In the genomic region with DNA sequence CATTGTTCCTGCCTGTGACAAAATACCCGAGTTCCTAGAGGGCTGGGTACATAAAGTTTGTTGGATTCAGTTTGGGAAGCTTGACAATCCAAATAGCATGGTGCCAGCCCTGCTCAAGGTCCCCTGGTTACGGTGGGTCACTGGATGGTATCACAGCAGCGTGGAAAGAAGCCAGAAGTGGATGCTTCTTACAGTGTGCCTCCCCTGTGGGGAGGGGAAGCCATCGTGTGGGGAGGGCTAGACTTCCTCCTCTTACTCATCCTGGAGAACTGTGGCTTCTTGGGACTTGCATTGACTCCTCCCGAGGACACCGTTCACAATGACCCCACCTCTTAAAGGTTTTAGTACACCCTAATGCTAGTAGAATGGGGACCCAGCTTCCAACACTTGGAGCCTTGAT, we compare ENCODE assay signal across 21 mouse cellular contexts.
A peak's percentile ranks its signal among the peaks of the same experiment; 100 is the strongest.
DNase-seq lines count a peak whose midpoint lies in the region; ATAC-seq and TF ChIP-seq lines count a peak whose summit lies in the region.
"Had no signal": no experiment of that assay in that cellular context is flagged by ENCODE, and none has a peak within 500 bp of the region (broad histone marks: within the 10 kb centered on the region; RNA-seq: fewer than 3 reads in every experiment).

No protein-coding gene starts in this region.

- no peak for ATAC-seq in hindbrain, embryonic 14.5 days (ENCODE audit: low FRiP score)
- ATAC-seq: forebrain, embryonic 14.5 days; forebrain, embryonic 16.5 days had no signal

- no peak overlapping the region for H3K27ac ChIP-seq in testis, adult 2 months (ENCODE audit: control insufficient read depth, insufficient read depth, low read depth, low read length)
- H3K27ac ChIP-seq in hindbrain, embryonic 14.5 days: no peak overlapping the region
- H3K27ac ChIP-seq: embryonic facial prominence, embryonic 13.5 days; embryonic facial prominence, embryonic 15.5 days; forebrain, embryonic 10.5 days; forebrain, embryonic 12.5 days had no signal

- H3K36me3 ChIP-seq in testis, adult 2 months (ENCODE audit: control insufficient read depth, insufficient read depth, low read length): no peaks in the 10 kb centered on the region
- no peaks in the 10 kb centered on the region; the same call in none of the 2 replicates for H3K36me3 ChIP-seq in hindbrain, embryonic 14.5 days (replicated peaks; ENCODE audit: control insufficient read depth, insufficient read depth)
- H3K36me3 ChIP-seq: embryonic facial prominence, embryonic 13.5 days; embryonic facial prominence, embryonic 15.5 days had no signal

- 82% methylated on average over 6 of the region's 6 CpGs for WGBS in hindbrain, embryonic 14.5 days

- H3K4me1 ChIP-seq in testis, adult 2 months (ENCODE audit: control insufficient read depth, insufficient read depth, low read length): no peaks in the 10 kb centered on the region; the same call in 1 of the 2 replicates
- H3K4me1 ChIP-seq in hindbrain, embryonic 14.5 days (replicated peaks; ENCODE audit: control insufficient read depth, insufficient read depth, low read length): peaks cover 8% of the 10 kb centered on the region; the same call in 1 of the 2 replicates
- H3K4me1 ChIP-seq: embryonic facial prominence, embryonic 13.5 days; embryonic facial prominence, embryonic 15.5 days had no signal

- no peak for TF ChIP-seq CTCF in testis, adult 2 months (IDR thresholded peaks at IDR 0.05; ENCODE audit: control insufficient read depth, insufficient read depth, insufficient replicate concordance, low read depth, low read length)

- peak overlapping the region; percentile 70 for H3K4me3 ChIP-seq in testis, adult 2 months (ENCODE audit: control insufficient read depth, low read depth, low read length)
- no peak overlapping the region for H3K4me3 ChIP-seq in hindbrain, embryonic 14.5 days (replicated peaks; ENCODE audit: low read length)
- H3K4me3 ChIP-seq: embryonic facial prominence, embryonic 13.5 days; embryonic facial prominence, embryonic 15.5 days; erythroblast, embryonic 14.5 days; forebrain, embryonic 10.5 days; forebrain, embryonic 12.5 days had no signal

- peak; percentile 45 for DNase-seq in adrenal gland, adult 2 months
- DNase-seq in adrenal gland, adult 8-10 months: no peak
- no peak for DNase-seq in testis, postnatal 10 days (ENCODE audit: low spot score)
- DNase-seq in adrenal gland, postnatal 25 days: peak; percentile 41
- peak; percentile 43 for DNase-seq in testis, postnatal 14 days (ENCODE audit: low spot score)
- DNase-seq in spleen, postnatal 4 days (ENCODE audit: low spot score in 2 of 2): no peak
- DNase-seq in hindbrain, embryonic 14.5 days (ENCODE audit: low spot score): no peak
- DNase-seq: cerebellum, adult 11-12 months; cerebellum, adult 2 months; cerebellum, adult 9-10 months; cerebellum, postnatal 10 days; cerebellum, postnatal 25 days; embryo, embryonic 11 days had no signal

- no peaks in the 10 kb centered on the region for H3K9me3 ChIP-seq in hindbrain, embryonic 14.5 days (ENCODE audit: control insufficient read depth, low read length)
- H3K9me3 ChIP-seq: embryonic facial prominence, embryonic 13.5 days; embryonic facial prominence, embryonic 15.5 days; forebrain, embryonic 10.5 days; forebrain, embryonic 12.5 days had no signal

- no peak overlapping the region for H3K9ac ChIP-seq in hindbrain, embryonic 14.5 days
- H3K9ac ChIP-seq: embryonic facial prominence, embryonic 13.5 days; embryonic facial prominence, embryonic 15.5 days; forebrain, embryonic 12.5 days had no signal

- H3K4me2 ChIP-seq in hindbrain, embryonic 14.5 days (replicated peaks): no peak overlapping the region
- H3K4me2 ChIP-seq: embryonic facial prominence, embryonic 13.5 days; embryonic facial prominence, embryonic 15.5 days; forebrain, embryonic 12.5 days had no signal

- H3K27me3 ChIP-seq in testis, adult 2 months (ENCODE audit: control insufficient read depth, insufficient read depth, low read length): no peaks in the 10 kb centered on the region
- no peaks in the 10 kb centered on the region for H3K27me3 ChIP-seq in hindbrain, embryonic 14.5 days (ENCODE audit: control insufficient read depth, insufficient read depth, low read length)
- H3K27me3 ChIP-seq: embryonic facial prominence, embryonic 13.5 days; embryonic facial prominence, embryonic 15.5 days; forebrain, embryonic 12.5 days had no signal

- TF ChIP-seq POLR2A in testis, adult 2 months (IDR thresholded peaks at IDR 0.05; ENCODE audit: control insufficient read depth, low read depth, low read length): no peak

Comparison
In these comparisons a context has a peak if more than half of its experiments do, and no peak if none do; other contexts are left out.
1. DNase-seq: peak in adrenal gland, adult 2 months (single experiment), adrenal gland, postnatal 25 days (single experiment) and testis, postnatal 14 days (single experiment); none in adrenal gland, adult 8-10 months (single experiment), testis, postnatal 10 days (single experiment), spleen, postnatal 4 days (0 of 2) and hindbrain, embryonic 14.5 days (single experiment).